ENCODE assay signal across 8 mouse cellular contexts in genomic region chr17:33629487-33630125, GRCm38 (mm10). TPM values are rescaled to one million over a fixed set of nuclear protein-coding genes. Genes with fewer than 3 reads are reported as not detected.
DNase-seq lines count a peak whose midpoint lies in the region; ATAC-seq and TF ChIP-seq lines count a peak whose summit lies in the region.

No protein-coding gene starts in this region.

- peak; percentile 27 for ATAC-seq in kidney, embryonic 15.5 days (replicated peaks; ENCODE audit: low FRiP score)
- peak; percentile 8 for ATAC-seq in Patski
- peak; percentile 37 for ATAC-seq in forebrain, embryonic 11.5 days (replicated peaks; ENCODE audit: low FRiP score)

- H3K9me3 ChIP-seq in kidney, embryonic 15.5 days (replicated peaks), result no peaks in the 10 kb centered on the region
- no peaks in the 10 kb centered on the region for H3K9me3 ChIP-seq in forebrain, embryonic 11.5 days (ENCODE audit: control insufficient read depth, low read length)

- POLR2A ChIA-PET in Patski (lab: Charles Lee), result interaction anchor here (0.6 to 1.1 kb wide), 4 partner anchors 56 to 182 kb away, joined by 4 to 7 read pairs (median 4); no protein-coding TSS in a partner anchor

- H3K4me2 ChIP-seq in kidney, embryonic 15.5 days, result peak overlapping the region; percentile 80
- peak overlapping the region; percentile 89 for H3K4me2 ChIP-seq in forebrain, embryonic 11.5 days (ENCODE audit: low read depth, low read length, severe bottlenecking)

- DNase-seq in kidney, postnatal 14 days, result no peak
- DNase-seq in Patski (ENCODE audit: low read depth, low spot score) (no peak), liver (peak; percentile 14)
- DNase-seq in forebrain, embryonic 11.5 days (ENCODE audit: low spot score), result peak; percentile 53
- DNase-seq in Muller cell, postnatal 12 days (ENCODE audit: inconsistent ontology term), result no peak
- no peak for DNase-seq in left cerebral cortex, postnatal 14 days (ENCODE audit: low spot score in 2 of 2)
- no peak for DNase-seq in adrenal gland, adult 8-10 months

- H3K27ac ChIP-seq in kidney, embryonic 15.5 days, result peak overlapping the region; percentile 99
- H3K27ac ChIP-seq in forebrain, embryonic 11.5 days (ENCODE audit: low read depth, low read length), result peak overlapping the region; percentile 94; the same call in 1 of the 2 replicates

- peaks cover 19% of the 10 kb centered on the region for H3K4me1 ChIP-seq in kidney, embryonic 15.5 days
- H3K4me1 ChIP-seq in forebrain, embryonic 11.5 days (replicated peaks; ENCODE audit: control insufficient read depth, insufficient read depth, low read length), result peaks cover 2% of the 10 kb centered on the region; the same call in 1 of the 2 replicates

- CTCF ChIA-PET in Patski (lab: Charles Lee), result interaction anchor here (0.8 to 1.1 kb wide), 2 partner anchors 8 to 90 kb away, joined by 4 read pairs; partner anchors contain the start of gene Pram1

- no peaks in the 10 kb centered on the region for H3K27me3 ChIP-seq in kidney, embryonic 15.5 days
- H3K27me3 ChIP-seq in Patski, result no peaks in the 10 kb centered on the region
- no peaks in the 10 kb centered on the region for H3K27me3 ChIP-seq in forebrain, embryonic 11.5 days (ENCODE audit: control insufficient read depth, insufficient read depth, low read length)

- no peak for TF ChIP-seq CTCF in Patski (IDR thresholded peaks at IDR 0.05)

- peak overlapping the region; percentile 70 for H3K9ac ChIP-seq in kidney, embryonic 15.5 days
- H3K9ac ChIP-seq in forebrain, embryonic 11.5 days (ENCODE audit: low read length), result peak overlapping the region; percentile 87

- in situ Hi-C loops in Patski (cut with MboI; ENCODE audit: low pct_unique_long_range_greater_than_20kb), result no loop called here

- intact Hi-C loops in left cerebral cortex, postnatal 14 days (cut with DNase I), result no loop called here

- peak overlapping the region; percentile 66 for H3K4me3 ChIP-seq in kidney, embryonic 15.5 days (replicated peaks)
- peak overlapping the region; percentile 66 for H3K4me3 ChIP-seq in forebrain, embryonic 11.5 days (ENCODE audit: low read depth, low read length)

- 71% methylated on average over 12 of the region's 12 CpGs for WGBS in kidney, embryonic 15.5 days
- WGBS in forebrain, embryonic 11.5 days, result 74% methylated on average over 12 of the region's 12 CpGs

- peaks cover 22% of the 10 kb centered on the region for H3K36me3 ChIP-seq in kidney, embryonic 15.5 days
- no peaks in the 10 kb centered on the region for H3K36me3 ChIP-seq in forebrain, embryonic 11.5 days (ENCODE audit: control insufficient read depth, insufficient read depth, low read length)

RNA-seq across cellular contexts. Expression of gene Zfp414, which starts 0.7 kb away (rescaled TPM):
- 43.4 and 56.6 TPM in 2 replicates for polyA plus RNA-seq in kidney, embryonic 15.5 days (2015; fragmentation: Nextera tagmentation; extraction: Ambion mirVana)
- polyA plus RNA-seq in Patski (2021), result 33.0 TPM
- polyA plus RNA-seq in forebrain, embryonic 11.5 days (2014; fragmentation: Nextera tagmentation; extraction: Ambion mirVana), result 71.8 and 85.4 TPM in 2 replicates
- total RNA-seq in left cerebral cortex, postnatal 14 days (2021), result 10 to 100 TPM; 44.4 to 45.7 TPM
- total RNA-seq in adrenal gland, adult 8-10 months (2022), result 10 to 100 TPM; 35.0 to 68.4 (median 50.1) TPM

RNA-seq across cellular contexts. Expression of gene Pram1, which starts 8.2 kb away (rescaled TPM):
- polyA plus RNA-seq in kidney, embryonic 15.5 days (2015; fragmentation: Nextera tagmentation; extraction: Ambion mirVana), result 0.80 TPM in 1 of 2 replicates, not detected in the other
- polyA plus RNA-seq in Patski (2021), result 0.56 TPM
- 0.61 and 1.2 TPM in 2 replicates for polyA plus RNA-seq in forebrain, embryonic 11.5 days (2014; fragmentation: Nextera tagmentation; extraction: Ambion mirVana)
- total RNA-seq in left cerebral cortex, postnatal 14 days (2021), result under 1 TPM in 1 of 2 experiments, not detected in 1; 0.55 TPM
- 1 to 10 TPM in 2 of 4 experiments, under 1 TPM in 1, not detected in 1; 0.87 to 2.2 (median 2.1) TPM for total RNA-seq in adrenal gland, adult 8-10 months (2022)

RNA-seq across cellular contexts. Expression of gene Hnrnpm, which starts 57.1 kb away (rescaled TPM):
- polyA plus RNA-seq in kidney, embryonic 15.5 days (2015; fragmentation: Nextera tagmentation; extraction: Ambion mirVana), result 369 and 383 TPM in 2 replicates
- 248 TPM for polyA plus RNA-seq in Patski (2021)
- polyA plus RNA-seq in forebrain, embryonic 11.5 days (2014; fragmentation: Nextera tagmentation; extraction: Ambion mirVana), result 574 and 590 TPM in 2 replicates
- 100 to 1,000 TPM; 109 to 116 TPM for total RNA-seq in left cerebral cortex, postnatal 14 days (2021)
- total RNA-seq in adrenal gland, adult 8-10 months (2022), result 100 to 1,000 TPM; 130 to 158 (median 141) TPM

Comparison
In these comparisons a context has a peak if more than half of its experiments do, and no peak if none do; other contexts are left out.
1. DNase-seq: peak in forebrain, embryonic 11.5 days (single experiment) and liver (single experiment); none in kidney, postnatal 14 days (single experiment), Patski (single experiment), Muller cell, postnatal 12 days (single experiment), left cerebral cortex, postnatal 14 days (0 of 2) and adrenal gland, adult 8-10 months (single experiment).
2. Peak in every context shown above with its lines, with median percentiles within 50 percentile points of each other: ATAC-seq.